Mouse (Mus musculus): ENCODE measurements at regions not wholly inside any gene's neighbourhood (a gene's known extent, or its start where the extent isn't known, plus 50 kb on each side); places are given as distances from the start of the nearest gene placed in this dataset.

- Histone ChIP-seq H3K27ac (replicated peaks; ENCODE audit: low read depth, low read length) (no peak overlapping the region), H3K9ac (replicated peaks; ENCODE audit: low read length) (no peak overlapping the region), H3K4me3 (ENCODE audit: low read depth, low read length) (no peak overlapping the region), H3K4me1 (ENCODE audit: control insufficient read depth, insufficient read depth, low read length) (no peaks in the 10 kb centered on the region), H3K36me3 (replicated peaks; ENCODE audit: control insufficient read depth, insufficient read depth, low read depth, low read length) (no peaks in the 10 kb centered on the region), H3K9me3 (replicated peaks; ENCODE audit: control insufficient read depth, low read length) (no peaks in the 10 kb centered on the region), H3K27me3 (ENCODE audit: control insufficient read depth, insufficient read depth, low read length) (no peaks in the 10 kb centered on the region), H3K4me2 (ENCODE audit: low read depth, low read length) (no peak overlapping the region)
- ATAC-seq (replicated peaks; ENCODE audit: insufficient number of reproducible peaks, low FRiP score, low TSS enrichment, low read depth) = no peak
- DNase-seq (ENCODE audit: low spot score) = no peak
Observed at GRCm38 (mm10) chr11:44103841-44104191, 202.8 kb upstream of the Adra1b start.

DNA sequence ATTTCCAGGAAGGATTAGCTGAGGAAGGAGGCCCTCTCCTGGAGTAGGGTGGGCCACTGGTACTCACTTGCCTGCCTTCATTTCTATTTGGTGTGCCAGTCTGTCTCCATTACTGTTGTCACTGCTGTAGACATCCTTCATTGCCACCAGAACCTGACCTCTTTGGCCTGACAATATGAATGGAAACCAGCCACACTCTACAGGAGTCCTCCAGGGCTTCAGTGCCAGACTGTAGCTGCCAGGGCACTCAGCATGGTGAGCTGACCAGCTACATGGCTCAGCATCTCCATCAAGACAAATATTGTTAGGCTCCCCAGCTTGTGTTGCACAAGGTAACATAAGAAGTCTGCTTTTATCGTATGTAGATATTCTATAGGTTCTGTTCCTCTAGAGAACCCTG lies 205.2 kb upstream of the Adra1b start:
- no peaks in the 10 kb centered on the region for H3K27me3 ChIP-seq (ENCODE audit: control insufficient read depth, insufficient read depth, low read length)
- no peak for DNase-seq (ENCODE audit: low spot score)
- no peak overlapping the region for H3K4me3 ChIP-seq (ENCODE audit: low read depth, low read length)
- ATAC-seq (replicated peaks; ENCODE audit: insufficient number of reproducible peaks, low FRiP score, low TSS enrichment, low read depth) = no peak
- H3K4me1 ChIP-seq (ENCODE audit: control insufficient read depth, insufficient read depth, low read length) = no peaks in the 10 kb centered on the region
- H3K4me2 ChIP-seq (ENCODE audit: low read depth, low read length) = no peak overlapping the region
- no peak overlapping the region for H3K27ac ChIP-seq (replicated peaks; ENCODE audit: low read depth, low read length)
- no peaks in the 10 kb centered on the region for H3K9me3 ChIP-seq (replicated peaks; ENCODE audit: control insufficient read depth, low read length)
- H3K36me3 ChIP-seq (replicated peaks; ENCODE audit: control insufficient read depth, insufficient read depth, low read depth, low read length) = no peaks in the 10 kb centered on the region
- WGBS = 85% methylated on average over 1 of the region's 1 CpGs
- H3K9ac ChIP-seq (replicated peaks; ENCODE audit: low read length) = no peak overlapping the region

DNA sequence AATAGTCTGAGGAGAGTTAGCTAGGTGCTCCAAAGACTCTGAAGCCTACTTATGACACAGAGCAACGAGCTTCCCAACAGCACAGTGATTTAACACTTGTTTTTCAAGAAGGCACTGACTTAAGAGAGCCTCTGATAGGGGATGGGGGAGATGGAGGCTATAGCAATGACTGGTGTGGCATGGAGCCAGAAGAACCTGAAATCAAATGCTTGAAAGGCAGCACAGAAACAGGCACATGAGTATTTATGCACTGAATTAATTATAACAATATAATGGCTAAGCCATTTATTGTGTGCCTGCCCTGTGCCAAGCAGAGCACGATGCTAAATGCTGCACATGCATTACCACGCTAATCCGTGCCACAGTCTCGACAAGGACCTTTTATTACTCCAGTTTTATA lies 210.5 kb upstream of the Adra1b start:
- Histone ChIP-seq H3K4me1 (ENCODE audit: control insufficient read depth, insufficient read depth, low read length) (no peaks in the 10 kb centered on the region), H3K9me3 (replicated peaks; ENCODE audit: control insufficient read depth, low read length) (no peaks in the 10 kb centered on the region), H3K4me2 (ENCODE audit: low read depth, low read length) (no peak overlapping the region), H3K27me3 (ENCODE audit: control insufficient read depth, insufficient read depth, low read length) (no peaks in the 10 kb centered on the region), H3K4me3 (ENCODE audit: low read depth, low read length) (no peak overlapping the region), H3K36me3 (replicated peaks; ENCODE audit: control insufficient read depth, insufficient read depth, low read depth, low read length) (no peaks in the 10 kb centered on the region), H3K9ac (replicated peaks; ENCODE audit: low read length) (no peak overlapping the region), H3K27ac (replicated peaks; ENCODE audit: low read depth, low read length) (no peak overlapping the region)
- DNase-seq (ENCODE audit: low spot score) (no peak), ATAC-seq (replicated peaks; ENCODE audit: insufficient number of reproducible peaks, low FRiP score, low TSS enrichment, low read depth) (no peak)
- WGBS = 84% methylated on average over 5 of the region's 5 CpGs

DNA sequence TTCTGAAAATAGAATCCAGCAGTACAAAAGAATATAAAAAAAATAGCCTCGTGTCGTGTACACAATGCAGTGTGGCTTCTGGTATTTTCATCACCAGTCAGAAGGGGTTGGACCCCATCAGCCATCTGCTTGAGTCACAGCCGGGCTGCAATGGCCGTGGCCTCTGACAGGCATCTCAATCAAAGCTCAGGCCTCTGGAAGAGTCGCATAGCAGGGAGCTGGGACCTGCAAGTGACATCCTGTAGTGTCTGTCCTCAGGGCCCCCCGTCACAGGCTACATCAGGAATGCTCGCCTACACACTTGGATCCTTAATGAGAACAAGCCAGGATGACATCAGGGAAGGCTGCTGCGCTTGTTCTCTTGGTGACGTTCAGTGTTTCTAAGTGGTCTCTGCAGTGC lies 226.1 kb upstream of the Adra1b start:
- Histone ChIP-seq H3K9ac (replicated peaks; ENCODE audit: low read length) (no peak overlapping the region), H3K4me1 (ENCODE audit: control insufficient read depth, insufficient read depth, low read length) (no peaks in the 10 kb centered on the region), H3K4me2 (ENCODE audit: low read depth, low read length) (no peak overlapping the region), H3K27ac (replicated peaks; ENCODE audit: low read depth, low read length) (no peak overlapping the region), H3K36me3 (replicated peaks; ENCODE audit: control insufficient read depth, insufficient read depth, low read depth, low read length) (no peaks in the 10 kb centered on the region), H3K9me3 (replicated peaks; ENCODE audit: control insufficient read depth, low read length) (no peaks in the 10 kb centered on the region), H3K27me3 (ENCODE audit: control insufficient read depth, insufficient read depth, low read length) (no peaks in the 10 kb centered on the region), H3K4me3 (ENCODE audit: low read depth, low read length) (no peak overlapping the region)
- 72% methylated on average over 9 of the region's 9 CpGs for WGBS
- DNase-seq (ENCODE audit: low spot score) (no peak), ATAC-seq (replicated peaks; ENCODE audit: insufficient number of reproducible peaks, low FRiP score, low TSS enrichment, low read depth) (no peak)

DNA sequence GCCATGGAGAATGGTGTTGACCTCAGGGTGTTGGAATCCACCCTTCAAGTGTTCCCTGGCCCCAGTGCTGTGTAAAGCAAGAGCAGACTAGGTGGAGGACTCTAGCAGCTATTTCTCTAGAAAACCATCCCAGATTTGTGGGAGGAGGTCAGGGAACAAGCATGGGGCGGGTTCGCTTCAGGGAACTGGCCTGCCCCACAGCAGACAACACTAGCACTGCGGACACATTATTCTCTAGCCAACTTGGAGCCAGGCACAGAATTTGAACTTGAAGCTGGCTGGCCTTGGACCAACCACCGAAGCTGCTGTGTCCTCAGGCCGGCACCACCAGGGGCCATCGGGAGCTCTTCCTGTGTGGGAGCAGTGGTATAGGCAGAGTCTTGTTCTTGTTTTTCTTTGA lies 227.5 kb upstream of the Adra1b start:
- Histone ChIP-seq H3K4me3 (ENCODE audit: low read depth, low read length) (no peak overlapping the region), H3K4me2 (ENCODE audit: low read depth, low read length) (no peak overlapping the region), H3K36me3 (replicated peaks; ENCODE audit: control insufficient read depth, insufficient read depth, low read depth, low read length) (no peaks in the 10 kb centered on the region), H3K27ac (replicated peaks; ENCODE audit: low read depth, low read length) (no peak overlapping the region), H3K9ac (replicated peaks; ENCODE audit: low read length) (no peak overlapping the region), H3K9me3 (replicated peaks; ENCODE audit: control insufficient read depth, low read length) (no peaks in the 10 kb centered on the region), H3K27me3 (ENCODE audit: control insufficient read depth, insufficient read depth, low read length) (no peaks in the 10 kb centered on the region), H3K4me1 (ENCODE audit: control insufficient read depth, insufficient read depth, low read length) (no peaks in the 10 kb centered on the region)
- DNase-seq (ENCODE audit: low spot score) (no peak), ATAC-seq (replicated peaks; ENCODE audit: insufficient number of reproducible peaks, low FRiP score, low TSS enrichment, low read depth) (no peak)
- 87% methylated on average over 6 of the region's 6 CpGs for WGBS

- Histone ChIP-seq H3K4me2 (ENCODE audit: low read depth, low read length) (no peak overlapping the region), H3K4me3 (ENCODE audit: low read depth, low read length) (no peak overlapping the region), H3K27me3 (ENCODE audit: control insufficient read depth, insufficient read depth, low read length) (no peaks in the 10 kb centered on the region), H3K4me1 (ENCODE audit: control insufficient read depth, insufficient read depth, low read length) (no peaks in the 10 kb centered on the region), H3K27ac (replicated peaks; ENCODE audit: low read depth, low read length) (no peak overlapping the region), H3K36me3 (replicated peaks; ENCODE audit: control insufficient read depth, insufficient read depth, low read depth, low read length) (no peaks in the 10 kb centered on the region), H3K9me3 (replicated peaks; ENCODE audit: control insufficient read depth, low read length) (no peaks in the 10 kb centered on the region), H3K9ac (replicated peaks; ENCODE audit: low read length) (no peak overlapping the region)
- ATAC-seq (replicated peaks; ENCODE audit: insufficient number of reproducible peaks, low FRiP score, low TSS enrichment, low read depth) (no peak), DNase-seq (ENCODE audit: low spot score) (no peak)
- WGBS = 85% methylated on average over 7 of the region's 7 CpGs
Observed at GRCm38 (mm10) chr11:44133244-44133643, 232.2 kb upstream of the Adra1b start.

GRCm38 (mm10) chr11:44136024-44136423 lies 235.0 kb upstream of the Adra1b start:
- Histone ChIP-seq H3K27ac (replicated peaks; ENCODE audit: low read depth, low read length) (no peak overlapping the region), H3K9me3 (replicated peaks; ENCODE audit: control insufficient read depth, low read length) (no peaks in the 10 kb centered on the region), H3K4me3 (ENCODE audit: low read depth, low read length) (no peak overlapping the region), H3K4me2 (ENCODE audit: low read depth, low read length) (no peak overlapping the region), H3K36me3 (replicated peaks; ENCODE audit: control insufficient read depth, insufficient read depth, low read depth, low read length) (no peaks in the 10 kb centered on the region), H3K27me3 (ENCODE audit: control insufficient read depth, insufficient read depth, low read length) (no peaks in the 10 kb centered on the region), H3K4me1 (ENCODE audit: control insufficient read depth, insufficient read depth, low read length) (no peaks in the 10 kb centered on the region), H3K9ac (replicated peaks; ENCODE audit: low read length) (no peak overlapping the region)
- ATAC-seq (replicated peaks; ENCODE audit: insufficient number of reproducible peaks, low FRiP score, low TSS enrichment, low read depth) (no peak), DNase-seq (ENCODE audit: low spot score) (no peak)
- WGBS = 75% methylated on average over 3 of the region's 3 CpGs

DNA sequence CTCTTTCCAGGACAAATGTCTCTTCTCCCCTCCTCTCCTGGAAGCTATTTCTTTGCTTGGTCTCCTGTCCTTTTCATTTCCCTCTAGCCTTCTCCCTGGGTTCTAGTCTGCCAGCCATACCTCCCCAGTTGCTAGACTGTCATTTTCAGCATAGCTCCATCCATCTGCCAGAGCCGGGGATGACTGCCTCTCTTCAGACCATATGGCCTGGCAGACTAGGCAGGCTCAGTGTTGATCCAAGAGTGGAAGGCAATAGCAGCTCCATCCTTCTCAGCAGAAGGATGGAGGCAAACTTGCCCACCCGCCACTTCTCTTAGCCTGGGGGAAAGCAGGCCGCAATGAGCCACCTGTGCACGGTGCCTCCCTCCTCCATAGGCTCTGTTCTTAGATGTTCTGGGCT lies 242.0 kb upstream of the Adra1b start:
- no peak for DNase-seq (ENCODE audit: low spot score)
- no peak for ATAC-seq (replicated peaks; ENCODE audit: insufficient number of reproducible peaks, low FRiP score, low TSS enrichment, low read depth)

GRCm38 (mm10) chr11:44144477-44144876 lies 243.5 kb upstream of the Adra1b start:
- H3K4me1 ChIP-seq (ENCODE audit: control insufficient read depth, insufficient read depth, low read length) = no peaks in the 10 kb centered on the region
- no peak overlapping the region for H3K4me3 ChIP-seq (ENCODE audit: low read depth, low read length)
- H3K36me3 ChIP-seq (replicated peaks; ENCODE audit: control insufficient read depth, insufficient read depth, low read depth, low read length) = no peaks in the 10 kb centered on the region
- H3K27me3 ChIP-seq (ENCODE audit: control insufficient read depth, insufficient read depth, low read length) = no peaks in the 10 kb centered on the region
- no peak overlapping the region for H3K4me2 ChIP-seq (ENCODE audit: low read depth, low read length)
- 78% methylated on average over 3 of the region's 3 CpGs for WGBS
- DNase-seq (ENCODE audit: low spot score) = no peak
- no peaks in the 10 kb centered on the region for H3K9me3 ChIP-seq (replicated peaks; ENCODE audit: control insufficient read depth, low read length)
- H3K9ac ChIP-seq (replicated peaks; ENCODE audit: low read length) = no peak overlapping the region
- no peak for ATAC-seq (replicated peaks; ENCODE audit: insufficient number of reproducible peaks, low FRiP score, low TSS enrichment, low read depth)
- no peak overlapping the region for H3K27ac ChIP-seq (replicated peaks; ENCODE audit: low read depth, low read length)

More for the DNA sequence above, 242.0 kb upstream of the Adra1b start:
- 89% methylated on average over 4 of the region's 4 CpGs for WGBS
- no peaks in the 10 kb centered on the region for H3K4me1 ChIP-seq (ENCODE audit: control insufficient read depth, insufficient read depth, low read length)
- H3K4me2 ChIP-seq (ENCODE audit: low read depth, low read length) = no peak overlapping the region
- H3K9ac ChIP-seq (replicated peaks; ENCODE audit: low read length) = no peak overlapping the region
- no peaks in the 10 kb centered on the region for H3K27me3 ChIP-seq (ENCODE audit: control insufficient read depth, insufficient read depth, low read length)
- H3K4me3 ChIP-seq (ENCODE audit: low read depth, low read length) = no peak overlapping the region
- H3K9me3 ChIP-seq (replicated peaks; ENCODE audit: control insufficient read depth, low read length) = no peaks in the 10 kb centered on the region
- H3K36me3 ChIP-seq (replicated peaks; ENCODE audit: control insufficient read depth, insufficient read depth, low read depth, low read length) = no peaks in the 10 kb centered on the region
- H3K27ac ChIP-seq (replicated peaks; ENCODE audit: low read depth, low read length) = no peak overlapping the region
